Mouse (Mus musculus) frontal cortex, adult (tissue): Measurements from ENCODE around the gene Magi2.

ENCODE experiments used
- ATAC-seq: cut with Nextera tagmentation; 2 replicates; pipeline ENCODE4 v1.9.2; 2017; ENCODE audit warnings: mild to moderate bottlenecking, moderate library complexity, mixed read lengths; ENCODE audit not compliant: low TSS enrichment

Magi2 gene

GRCm38 (mm10) chr5:19745916-19746315 is 519.1 kb downstream of the Magi2 start:
- ATAC-seq, result peak; percentile 68

- peak; percentile 86 for ATAC-seq
These were observed 520.2 kb downstream of the Magi2 start for GRCm38 (mm10) chr5:19746865-19747514.

DNA sequence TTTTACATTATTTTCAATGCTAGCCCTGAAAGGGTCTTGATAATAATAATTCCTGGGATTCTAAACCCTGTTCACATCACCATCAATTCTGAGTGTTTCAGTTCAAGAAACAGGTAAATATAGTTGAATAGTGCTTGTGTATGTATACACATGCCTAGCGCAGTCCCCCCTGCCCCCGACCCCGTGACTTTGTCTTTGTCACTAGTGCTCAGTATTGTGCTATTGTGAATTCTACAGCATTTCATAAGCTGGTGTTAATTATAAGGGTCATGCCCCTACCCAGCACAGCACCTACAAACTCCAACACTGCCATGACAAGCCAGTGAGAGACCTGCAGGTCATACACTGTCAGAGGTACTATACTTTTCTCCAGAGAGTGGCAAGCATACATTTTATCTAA is 520.8 kb downstream of the Magi2 start:
- no peak for ATAC-seq

DNA sequence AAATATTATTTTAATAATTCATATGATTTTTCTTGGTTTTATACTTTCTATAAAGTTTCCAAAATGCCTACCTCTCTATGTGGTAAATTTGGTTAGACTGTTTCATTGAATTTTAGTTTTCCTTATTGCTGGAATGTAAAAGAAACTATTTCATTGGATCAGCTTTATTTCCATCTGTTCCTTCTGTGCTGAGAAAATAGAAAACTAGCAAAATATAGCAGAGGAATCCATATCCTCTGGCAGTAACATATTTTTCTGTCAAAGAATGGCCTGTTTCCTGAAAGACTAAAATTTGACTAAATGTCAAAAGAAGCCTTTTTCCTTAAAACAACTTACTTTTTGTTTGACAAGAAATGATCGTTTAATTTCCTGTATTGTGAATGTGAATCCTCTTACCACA is 552.4 kb downstream of the Magi2 start:
- peak; percentile 52 for ATAC-seq

DNA sequence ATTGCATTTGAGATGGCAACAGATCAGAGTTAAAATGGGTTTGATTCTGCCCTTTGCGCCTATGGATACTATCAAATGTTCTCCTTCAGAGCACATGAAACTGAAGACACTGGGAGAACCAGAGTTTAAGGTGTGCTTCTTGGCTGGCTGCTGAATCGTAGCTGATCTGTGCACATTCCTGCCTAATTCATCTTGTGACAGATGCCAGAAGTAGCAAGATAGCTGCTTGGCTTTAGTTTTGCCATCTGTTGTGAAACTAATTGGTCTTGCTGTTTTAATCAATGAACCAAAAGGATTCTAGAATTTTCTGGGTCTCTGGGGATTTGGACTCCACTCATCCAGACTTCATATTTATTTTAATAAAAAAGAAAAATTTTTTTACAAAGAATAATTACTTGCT is 553.2 kb downstream of the Magi2 start:
- ATAC-seq, result no peak

DNA sequence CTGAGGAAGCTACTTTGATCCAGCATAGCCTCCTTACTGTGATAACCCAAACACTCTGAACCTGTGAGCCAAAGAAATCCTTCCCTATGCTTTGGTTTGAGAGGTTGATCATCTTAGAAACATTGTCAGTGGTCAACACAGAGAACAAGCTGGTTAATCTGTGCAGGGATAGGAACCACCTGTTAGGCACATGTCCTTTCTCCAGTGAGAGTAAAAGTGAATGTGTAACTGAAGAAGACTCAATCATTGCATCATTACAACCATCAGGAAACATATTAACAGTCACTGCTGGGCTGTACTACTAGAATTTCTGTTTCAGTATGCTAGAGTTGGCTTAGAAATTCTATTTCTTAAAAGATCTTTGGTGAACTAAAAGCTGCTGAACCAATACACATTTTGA is 558.5 kb downstream of the Magi2 start:
- no peak for ATAC-seq

DNA sequence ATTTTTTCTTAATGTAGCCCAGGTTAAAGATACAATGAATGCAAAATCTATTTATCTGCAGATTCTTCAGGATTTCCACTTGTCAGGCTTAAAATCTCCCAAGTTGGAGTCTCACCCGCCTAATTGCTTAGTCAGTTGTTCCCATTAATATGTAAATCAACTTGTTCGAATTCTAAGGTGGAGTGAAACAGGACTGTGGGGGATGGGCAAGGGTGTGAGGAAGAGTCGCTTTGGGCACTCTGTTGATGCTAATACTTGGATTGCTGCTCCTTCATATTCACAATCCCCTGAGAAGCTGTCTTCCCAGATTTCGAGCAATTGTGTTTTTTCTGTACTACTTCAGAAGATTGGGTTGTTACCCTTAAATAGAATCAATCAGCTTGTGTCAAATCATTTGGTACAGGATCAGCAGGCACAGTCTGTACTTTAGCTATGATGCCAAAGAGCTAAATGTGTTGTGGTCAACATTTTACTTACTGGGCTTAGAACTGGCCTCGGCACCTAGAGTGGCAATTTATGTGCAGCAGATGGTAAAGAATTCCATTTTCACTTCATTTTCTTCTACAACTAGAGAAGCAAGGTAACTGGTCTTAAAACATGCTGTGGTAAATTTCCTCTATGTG is 560.8 kb downstream of the Magi2 start:
- peak; percentile 57; the same call in 1 of the 2 replicates for ATAC-seq

DNA sequence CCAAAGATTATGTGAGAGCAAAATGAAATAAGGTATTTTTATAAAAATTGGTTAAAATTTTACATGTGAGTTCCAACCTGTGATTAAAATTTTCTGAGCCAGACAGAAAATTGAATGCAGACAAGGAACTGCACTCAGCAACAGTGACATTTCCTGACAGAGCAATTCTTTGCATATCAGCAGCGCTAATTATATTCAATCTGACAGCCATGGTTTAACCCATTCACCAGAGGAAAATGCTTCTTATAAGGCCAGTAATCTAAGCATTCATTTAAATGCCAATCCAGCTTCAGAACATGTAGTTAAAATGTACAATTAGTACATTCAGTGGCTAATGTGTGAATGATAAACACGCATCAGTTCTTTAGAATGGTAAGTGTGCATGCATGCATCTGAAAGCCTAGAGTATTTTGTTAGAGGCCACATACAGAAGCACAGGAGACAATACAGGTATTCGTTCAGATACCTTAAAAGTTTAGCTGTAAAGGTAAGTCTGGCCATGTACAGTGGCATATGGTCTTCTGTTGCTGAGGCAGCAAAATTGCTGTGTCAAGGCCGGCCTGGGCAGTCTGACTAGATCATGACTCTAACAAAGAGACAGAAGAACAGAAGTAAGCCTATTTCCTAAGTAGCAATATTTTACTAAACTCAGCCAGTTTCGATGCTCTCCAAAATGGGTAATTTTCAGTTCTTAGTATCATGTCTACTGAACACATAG is 576.4 kb downstream of the Magi2 start:
- ATAC-seq, result no peak

GRCm38 (mm10) chr5:19822502-19822901 is 595.7 kb downstream of the Magi2 start:
- ATAC-seq, result peak; percentile 74

DNA sequence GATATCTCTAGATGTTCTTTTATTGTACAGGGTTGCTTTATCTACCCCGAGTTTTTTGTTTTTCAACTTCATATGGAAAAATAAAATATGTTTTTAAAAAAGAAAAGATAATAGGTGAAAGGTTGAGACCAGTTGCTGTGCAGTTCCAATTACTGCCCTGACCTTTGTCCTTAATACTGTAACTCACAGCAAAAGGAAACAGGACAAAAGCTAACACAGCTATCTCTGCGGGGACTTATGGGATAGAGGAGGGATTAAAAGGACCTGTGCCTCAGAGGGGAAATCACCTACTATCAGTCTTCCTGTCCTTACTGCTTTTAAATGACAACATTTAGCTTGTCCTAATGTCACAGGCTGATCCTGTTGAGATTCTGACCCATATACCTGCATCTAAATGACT is 599.1 kb downstream of the Magi2 start:
- ATAC-seq, result no peak

DNA sequence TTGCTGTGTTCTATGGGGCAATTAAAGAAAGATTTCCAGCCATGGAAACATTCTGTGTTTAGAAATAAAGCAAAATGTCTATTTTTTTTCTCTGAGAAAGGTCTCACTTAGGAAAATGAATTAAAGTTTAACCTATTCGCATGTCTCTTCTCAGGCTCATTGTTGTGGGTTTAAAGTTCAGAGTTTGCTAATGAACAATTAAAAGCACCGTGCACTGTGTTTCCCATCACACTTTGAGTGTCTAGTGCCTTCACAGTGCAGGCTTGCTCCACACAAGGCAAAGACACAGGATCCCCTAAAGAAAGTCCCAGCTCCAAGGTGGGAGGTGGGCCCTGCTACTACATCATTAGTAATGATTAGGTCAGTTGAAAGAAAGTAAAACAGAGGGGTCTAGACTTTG is 602.5 kb downstream of the Magi2 start:
- ATAC-seq, result no peak

DNA sequence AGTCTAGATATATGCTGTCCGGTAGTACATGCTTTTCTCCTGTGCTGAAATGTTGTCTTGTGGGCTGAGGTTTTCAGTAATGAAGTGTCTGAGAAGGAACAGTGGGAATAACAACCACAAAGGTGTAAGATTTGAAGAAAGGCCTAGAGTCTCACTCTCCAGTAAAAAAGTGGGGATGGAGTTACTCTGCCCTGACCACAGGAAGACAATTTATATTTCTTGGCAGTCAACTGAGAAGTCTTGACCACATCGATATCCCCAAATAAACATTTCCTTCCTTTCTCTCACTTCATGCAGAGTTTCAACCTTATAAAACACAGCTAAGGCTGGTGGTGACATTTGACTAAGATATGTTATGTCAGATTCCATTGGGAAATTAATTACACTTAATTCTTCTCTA is 636.0 kb downstream of the Magi2 start:
- no peak for ATAC-seq

DNA sequence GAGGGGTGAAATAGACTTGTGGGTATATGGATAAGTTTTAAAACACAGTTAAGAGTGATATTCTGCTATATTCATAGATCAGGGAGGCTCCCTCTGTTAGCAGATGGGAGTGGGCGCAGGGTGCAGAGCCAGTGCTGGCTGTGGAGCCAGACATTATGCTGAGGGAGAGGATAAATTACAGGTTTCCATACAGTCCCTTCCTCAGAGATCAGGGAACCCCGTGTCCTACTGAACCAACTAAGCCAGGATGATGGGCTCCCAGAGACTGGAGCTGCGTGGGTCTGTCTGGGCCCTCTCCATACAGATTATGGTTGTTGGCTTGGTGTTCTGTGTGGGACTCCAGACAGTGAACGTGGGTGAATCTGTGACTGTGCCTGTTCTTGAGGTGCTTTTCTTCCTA is 643.6 kb downstream of the Magi2 start:
- peak; percentile 96 for ATAC-seq

- ATAC-seq, result no peak
These were observed 664.9 kb downstream of the Magi2 start for GRCm38 (mm10) chr5:19891693-19892092.

GRCm38 (mm10) chr5:19895893-19896292 is 669.1 kb downstream of the Magi2 start:
- no peak for ATAC-seq

GRCm38 (mm10) chr5:19901625-19902024 is 674.8 kb downstream of the Magi2 start:
- no peak for ATAC-seq

DNA sequence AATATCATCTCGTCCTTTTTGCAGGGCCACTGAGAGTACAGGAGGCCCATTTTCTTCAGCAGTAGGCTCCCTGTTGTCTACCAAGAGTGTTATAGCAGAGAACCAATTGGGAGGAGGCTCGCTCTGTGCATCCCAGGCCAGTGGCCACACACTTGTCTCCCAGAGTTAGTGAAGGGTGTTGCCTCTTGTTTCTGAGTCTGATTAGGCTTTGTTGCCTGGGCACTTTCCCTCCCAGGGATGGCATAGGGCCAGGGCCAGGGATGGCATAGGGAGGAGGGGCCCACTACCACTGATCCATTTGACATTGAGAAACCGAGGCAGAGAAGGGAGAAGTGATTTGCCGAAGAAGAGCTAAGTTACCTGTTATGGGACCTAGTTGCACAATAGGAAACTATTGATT is 679.8 kb downstream of the Magi2 start:
- ATAC-seq, result no peak

DNA sequence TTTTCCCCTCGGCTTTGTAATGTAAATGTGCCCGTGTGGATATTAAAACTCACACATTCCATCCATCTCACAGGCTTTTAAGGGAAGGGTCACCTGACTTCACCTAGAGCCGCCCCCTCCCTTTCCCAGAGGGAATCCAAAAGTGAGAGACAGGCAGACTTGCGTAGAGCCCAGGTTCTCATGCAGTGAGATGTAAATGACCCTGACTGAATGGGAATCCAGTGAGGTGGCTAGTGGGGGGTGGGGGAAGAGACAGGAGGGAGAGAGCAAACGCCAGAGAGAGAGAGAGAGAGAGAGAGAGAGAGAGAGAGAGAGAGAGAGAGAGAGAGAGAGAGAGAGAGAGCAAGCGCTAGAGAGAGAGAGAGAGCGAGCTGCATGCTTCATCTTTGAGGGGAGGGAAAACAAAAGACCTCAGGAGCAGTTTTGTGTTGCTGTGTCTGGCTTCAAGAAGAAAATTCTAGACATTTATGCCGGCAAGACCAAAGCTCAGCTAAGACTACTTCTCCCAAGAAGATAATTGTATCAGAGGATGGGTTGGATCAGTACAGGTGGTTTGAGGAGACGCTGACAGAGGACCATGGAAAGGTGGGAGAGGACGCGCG is 680.6 kb downstream of the Magi2 start:
- no peak for ATAC-seq

DNA sequence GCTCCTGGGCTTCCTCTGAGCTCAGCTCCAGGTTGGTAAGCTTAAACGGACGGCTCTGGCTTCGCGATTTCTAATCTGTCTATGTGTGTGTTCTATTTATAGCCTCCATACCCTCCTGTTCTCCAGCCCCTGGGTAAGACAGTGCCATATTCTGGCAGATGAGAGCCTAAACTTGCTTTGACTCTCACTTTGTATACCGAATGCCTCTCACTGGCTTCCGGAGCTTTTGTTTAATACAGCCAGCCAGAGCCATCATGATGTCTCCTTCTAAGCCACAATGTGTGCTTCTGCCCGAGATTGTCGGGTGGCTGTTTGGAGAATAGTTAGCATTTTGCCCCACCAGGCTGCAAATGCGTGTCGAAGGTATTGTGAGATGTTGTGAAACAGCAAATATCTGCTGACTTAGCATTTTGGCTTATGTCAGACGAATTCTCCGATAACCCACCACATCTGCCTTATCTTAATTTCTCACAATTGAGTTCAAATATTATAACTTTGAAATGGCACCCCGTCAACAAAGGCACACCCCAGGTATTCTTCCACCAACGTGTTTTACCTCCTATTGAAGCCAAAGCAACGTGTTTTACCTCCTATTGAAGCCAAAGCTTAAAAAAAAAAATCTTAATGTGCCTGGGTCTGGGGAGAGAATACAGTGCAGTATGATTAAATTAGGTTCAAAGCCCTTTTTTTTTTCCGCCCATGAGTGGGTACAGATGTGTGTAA is 681.3 kb downstream of the Magi2 start:
- ATAC-seq, result peak; percentile 32

- 0 out of 2 replicates have a peak, but pooled peaks have one; percentile 3 for ATAC-seq
These were observed 681.8 kb downstream of the Magi2 start for GRCm38 (mm10) chr5:19908706-19909060.

DNA sequence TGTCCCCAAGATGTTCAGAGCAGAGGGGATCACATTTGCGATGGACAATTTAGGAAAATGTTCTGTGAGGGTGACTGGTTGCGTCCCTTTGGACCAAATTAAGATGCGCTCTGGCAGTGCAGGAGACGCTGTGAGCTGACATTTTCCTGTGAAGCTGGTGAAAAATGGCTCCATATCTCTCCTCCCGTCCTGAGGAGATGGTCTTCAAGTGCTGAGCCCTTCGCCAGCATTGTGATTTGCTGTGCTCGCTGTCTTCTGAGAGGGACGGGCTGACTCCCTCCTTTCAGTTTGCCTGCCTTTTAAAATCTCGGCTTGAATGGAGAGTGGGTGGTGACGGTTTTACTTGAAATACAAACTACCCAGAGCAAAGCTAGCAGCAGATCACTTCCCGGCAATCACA is 682.2 kb downstream of the Magi2 start:
- peak; percentile 68 for ATAC-seq

DNA sequence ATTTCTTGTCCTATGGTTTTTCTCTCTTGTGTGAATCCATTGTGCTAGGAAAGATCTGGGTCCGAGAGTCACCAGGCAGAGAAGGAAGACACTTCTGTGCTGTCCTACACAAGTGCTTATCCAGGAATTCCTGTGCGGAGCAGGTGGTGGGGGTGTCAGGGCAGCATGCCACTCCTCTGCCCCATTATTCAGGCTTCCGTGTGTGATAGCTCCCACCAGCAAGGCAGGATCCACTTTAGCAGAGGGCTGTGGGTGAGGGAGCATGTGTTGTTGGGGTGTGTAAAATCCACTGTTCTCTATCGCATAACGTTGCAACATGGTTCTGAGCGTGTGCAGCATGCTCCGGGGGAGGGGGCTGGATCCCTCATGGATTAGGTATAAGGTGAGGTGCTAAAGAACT is 682.8 kb downstream of the Magi2 start:
- peak; percentile 39 for ATAC-seq
